Mouse (Mus musculus) c-Kit-positive CD71-positive TER-119-negative erythroid progenitor cells, embryonic 14.5 days (primary cell): ENCODE measurements at regions not wholly inside any gene's neighbourhood (a gene's known extent, or its start where the extent isn't known, plus 50 kb on each side); places are given as distances from the start of the nearest gene placed in this dataset.
"Not testable (repeated sequence)": the region's sequence is repeated elsewhere in the genome, so short reads cannot be mapped to it uniquely, and the experiment has no call there.

ENCODE experiments used
- DNase-seq: peaks from one replicate; pipeline ENCODE4 v3.0.0-alpha.2; 2013; ENCODE audit warnings: low read depth

GRCm38 (mm10) chr8:126775334-126775733 is 170.3 kb downstream of the Tomm20 start:
- no peak for DNase-seq

GRCm38 (mm10) chr8:126774816-126775215 is 170.8 kb downstream of the Tomm20 start:
- no peak for DNase-seq

GRCm38 (mm10) chr8:126772748-126773147 is 172.9 kb downstream of the Tomm20 start:
- DNase-seq, result no peak

- no peak for DNase-seq
Observed at GRCm38 (mm10) chr8:126772194-126772593, 173.4 kb downstream of the Tomm20 start.

GRCm38 (mm10) chr8:126770374-126770773 is 175.3 kb downstream of the Tomm20 start:
- DNase-seq, result not testable (repeated sequence)

GRCm38 (mm10) chr8:126768142-126768541 is 174.4 kb upstream of the Irf2bp2 start:
- DNase-seq, result no peak

- no peak for DNase-seq
Observed at GRCm38 (mm10) chr8:126767341-126767740, 173.6 kb upstream of the Irf2bp2 start.

- DNase-seq, result no peak
Observed at GRCm38 (mm10) chr8:126765693-126766238, 172.0 kb upstream of the Irf2bp2 start.

GRCm38 (mm10) chr8:126763600-126763999 is 169.8 kb upstream of the Irf2bp2 start:
- no peak for DNase-seq

GRCm38 (mm10) chr8:126759711-126760110 is 165.9 kb upstream of the Irf2bp2 start:
- no peak for DNase-seq

- DNase-seq, result no peak
Observed at GRCm38 (mm10) chr8:126758951-126759350, 165.2 kb upstream of the Irf2bp2 start.

GRCm38 (mm10) chr8:126757951-126758757 is 164.4 kb upstream of the Irf2bp2 start:
- DNase-seq, result no peak

GRCm38 (mm10) chr8:126756300-126757097 is 162.7 kb upstream of the Irf2bp2 start:
- DNase-seq, result no peak

GRCm38 (mm10) chr8:126755669-126756068 is 161.9 kb upstream of the Irf2bp2 start:
- no peak for DNase-seq

- DNase-seq, result no peak
Observed at GRCm38 (mm10) chr8:126754361-126754809, 160.6 kb upstream of the Irf2bp2 start.

- no peak for DNase-seq
Observed at GRCm38 (mm10) chr8:126753059-126753855, 159.5 kb upstream of the Irf2bp2 start.

- DNase-seq, result no peak
Observed at GRCm38 (mm10) chr8:126751416-126752140, 157.8 kb upstream of the Irf2bp2 start.

GRCm38 (mm10) chr8:126745992-126746775 is 152.4 kb upstream of the Irf2bp2 start:
- no peak for DNase-seq

- DNase-seq, result no peak
Observed at GRCm38 (mm10) chr8:126744747-126745382, 151.1 kb upstream of the Irf2bp2 start.

GRCm38 (mm10) chr8:126743296-126743695 is 149.5 kb upstream of the Irf2bp2 start:
- no peak for DNase-seq
